Mouse (Mus musculus) right cerebral cortex, postnatal 4 days (tissue): Measurements from ENCODE around the gene Rfc4.
A peak's percentile ranks its signal among the peaks of the same experiment; 100 is the strongest.

ENCODE experiments used
- DNase-seq: peaks from one replicate; pipeline ENCODE4 v3.0.0-alpha.2; 2022

Rfc4 gene

DNA sequence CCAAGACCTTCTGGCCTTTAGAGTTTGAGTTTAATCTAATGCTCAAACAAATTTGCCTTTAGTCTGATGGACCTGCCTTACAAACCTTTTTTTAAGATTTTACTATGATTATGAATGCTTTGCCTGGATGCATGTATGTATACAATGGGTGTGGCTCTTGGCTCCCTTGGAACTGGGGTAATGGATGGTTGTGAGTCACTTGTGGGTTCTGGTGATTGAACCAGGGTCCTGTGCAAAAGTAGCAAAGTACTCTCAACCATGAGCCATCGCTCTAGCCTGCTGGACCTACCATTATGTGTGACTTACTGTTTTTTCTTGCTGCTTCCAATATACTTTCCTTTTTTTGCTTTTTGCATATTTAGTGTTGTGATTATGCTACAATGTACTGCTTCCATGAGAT is 4.8 kb upstream of the Rfc4 start:
- DNase-seq, result no peak

DNA sequence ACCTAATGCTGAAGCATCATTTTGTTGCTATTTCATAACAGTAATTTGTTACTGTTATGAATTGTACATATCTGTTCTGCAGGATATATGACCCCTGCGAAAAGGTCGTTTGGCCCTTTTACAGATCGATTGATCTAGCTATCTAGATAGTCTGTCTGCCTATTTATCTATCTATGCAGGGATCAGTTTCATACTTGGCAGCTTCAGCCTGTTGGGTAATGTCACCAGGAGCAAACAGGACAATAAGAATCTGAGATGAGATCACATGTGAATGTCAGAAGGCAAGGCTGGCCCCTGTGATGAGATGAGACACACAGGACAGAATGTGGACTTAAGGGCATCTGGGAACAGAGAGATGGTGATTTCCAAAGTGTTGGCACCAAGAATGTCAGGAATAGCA is 2.8 kb upstream of the Rfc4 start:
- no peak for DNase-seq

DNA sequence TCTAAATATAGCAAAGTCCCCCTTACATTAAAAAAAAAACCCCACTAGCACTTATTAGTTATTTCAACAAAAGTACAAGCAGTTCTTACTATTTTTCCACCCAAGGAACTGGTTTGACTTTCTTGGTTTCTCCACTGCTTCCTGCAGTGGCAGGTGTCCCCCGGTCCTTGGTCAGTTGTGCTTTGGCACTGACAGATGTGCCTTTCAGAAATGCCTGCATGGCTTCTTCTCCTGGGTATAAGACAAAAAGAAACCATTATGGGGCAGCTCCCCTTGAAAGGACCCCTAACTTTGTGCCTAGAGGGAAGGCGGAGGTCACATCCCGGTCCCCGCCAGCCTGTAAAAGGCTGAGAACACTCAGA is 245 bp downstream of the Rfc4 start:
- no peak for DNase-seq

DNA sequence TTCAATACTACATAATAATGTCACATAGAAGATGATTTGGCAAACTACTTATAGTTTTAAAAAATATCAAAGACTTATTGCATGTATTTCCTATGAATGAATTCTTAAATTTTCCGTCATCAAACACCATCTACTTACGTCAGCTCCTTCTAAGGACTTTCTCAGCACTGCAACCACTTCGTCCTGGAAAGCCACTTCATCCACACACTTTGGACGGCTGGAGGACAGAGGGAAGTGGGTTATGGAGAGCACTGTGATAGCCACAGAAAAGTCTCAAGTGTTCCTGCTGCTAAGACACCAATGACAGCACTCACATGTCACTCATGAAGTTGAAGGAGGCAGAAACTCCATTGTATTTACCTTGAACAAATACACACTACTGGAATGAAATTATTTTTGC is 3.1 kb downstream of the Rfc4 start:
- DNase-seq, result no peak

DNA sequence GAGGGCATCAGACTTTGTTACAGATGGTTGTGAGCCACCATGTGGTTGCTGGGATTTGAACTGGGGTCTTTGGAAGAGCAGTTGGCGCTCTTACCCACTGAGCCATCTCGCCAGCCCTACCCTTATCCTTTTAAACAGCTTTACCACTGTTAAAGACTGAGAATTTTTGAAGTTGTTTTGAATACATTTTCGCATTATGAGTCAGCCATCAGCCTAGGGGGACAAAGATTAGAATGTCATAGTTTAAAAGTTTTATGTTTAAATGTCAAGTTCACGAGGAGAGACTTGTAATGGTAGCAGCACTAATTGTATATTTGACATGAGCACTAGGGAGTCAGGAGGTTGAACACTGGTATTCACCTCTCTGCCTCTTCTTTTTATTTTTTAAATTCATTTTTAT is 4.4 kb downstream of the Rfc4 start:
- DNase-seq, result no peak

DNA sequence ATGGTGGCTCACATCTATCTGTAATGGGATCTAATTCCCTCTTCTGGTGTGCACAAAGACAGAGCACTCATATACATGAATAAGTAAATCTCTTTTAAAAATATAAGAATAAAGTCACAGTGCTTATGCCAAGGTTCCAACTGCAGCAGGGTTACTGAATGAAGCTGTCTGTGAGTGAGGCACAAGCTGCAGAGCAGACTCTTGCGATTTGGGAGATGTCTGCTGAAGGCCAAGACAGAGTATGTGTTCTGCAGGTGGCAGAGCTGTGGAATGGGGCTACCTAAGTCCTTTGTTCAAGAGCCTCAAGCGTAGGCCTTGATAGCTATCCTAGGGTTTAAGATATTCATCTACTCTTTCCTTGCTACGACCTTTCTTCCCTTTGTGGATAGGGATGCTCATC is 5.1 kb downstream of the Rfc4 start:
- DNase-seq, result no peak

DNA sequence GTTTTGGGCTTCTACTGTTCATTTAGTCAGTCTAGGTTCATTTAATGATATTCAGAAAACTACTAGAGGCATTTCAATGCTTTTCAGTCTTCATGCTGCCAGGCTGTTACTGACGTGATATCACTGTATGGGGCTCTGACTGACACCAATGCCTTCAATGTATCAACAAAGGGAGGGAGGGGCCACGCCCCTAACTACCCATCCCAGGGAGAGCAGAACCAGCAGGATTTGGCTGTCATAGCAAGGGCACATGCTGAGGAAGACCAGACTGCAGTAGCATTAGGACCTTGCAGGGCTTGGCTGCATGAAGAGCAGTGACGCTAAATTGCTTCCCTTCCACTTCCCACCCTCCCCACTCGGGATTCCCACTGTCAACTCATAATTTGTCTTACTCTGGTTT is 10.4 kb downstream of the Rfc4 start:
- DNase-seq, result no peak

DNA sequence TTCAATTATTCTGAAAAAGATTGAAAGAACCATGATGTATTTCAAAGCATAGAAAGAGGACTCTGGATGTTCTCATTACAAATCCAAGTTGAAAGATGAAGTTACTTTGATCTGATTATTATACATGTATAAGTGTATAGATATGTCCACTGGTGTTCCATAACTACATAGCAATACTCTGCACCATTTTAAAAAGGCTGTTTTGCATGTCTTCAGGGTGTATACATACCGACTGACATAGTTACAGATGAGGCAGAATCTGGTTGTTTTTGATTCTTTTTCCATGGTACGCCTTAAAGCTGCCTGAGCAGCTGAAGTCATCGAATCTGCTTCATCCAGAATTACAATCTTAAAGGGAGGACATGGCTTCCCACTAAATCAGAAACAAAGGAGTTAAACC is 12.1 kb downstream of the Rfc4 start:
- no peak for DNase-seq

DNA sequence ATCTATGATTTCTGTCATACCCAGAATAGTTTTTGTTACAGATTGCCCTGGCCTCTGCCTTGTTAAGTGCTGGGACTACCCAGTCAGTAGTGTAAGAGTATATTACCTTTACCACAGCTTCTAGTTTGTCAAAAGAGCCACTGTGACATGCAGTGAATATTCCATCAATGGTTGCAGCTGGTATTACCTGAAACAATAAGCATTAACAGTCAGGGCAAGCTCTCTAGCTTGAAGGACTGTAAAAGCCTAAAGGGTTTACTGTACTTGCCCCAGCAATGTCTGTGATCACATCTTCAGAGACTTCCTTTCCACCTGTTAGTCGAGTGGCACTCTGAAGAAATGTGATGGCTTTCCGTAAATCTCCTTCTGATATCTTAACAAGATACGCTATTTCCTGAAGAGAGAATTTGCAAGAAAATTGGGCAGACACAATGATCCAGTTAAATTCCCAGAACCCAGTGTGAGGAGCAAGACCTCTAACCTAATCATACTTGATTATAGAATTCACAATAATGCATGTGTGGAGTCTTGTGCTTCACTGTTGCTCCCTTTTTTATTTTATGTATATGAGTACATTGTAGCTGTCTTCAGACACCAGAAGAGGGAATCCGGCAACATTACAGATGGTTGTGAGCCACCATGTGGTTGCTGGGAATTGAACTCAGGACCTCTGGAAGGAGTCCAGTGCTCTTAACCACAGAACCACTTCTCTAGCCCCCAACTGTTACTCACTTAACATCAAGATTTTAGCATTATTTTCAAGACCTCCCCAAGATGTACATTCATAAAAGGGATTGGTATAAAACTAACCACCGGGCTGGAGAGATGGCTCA is 13.0 kb downstream of the Rfc4 start:
- no peak for DNase-seq

DNA sequence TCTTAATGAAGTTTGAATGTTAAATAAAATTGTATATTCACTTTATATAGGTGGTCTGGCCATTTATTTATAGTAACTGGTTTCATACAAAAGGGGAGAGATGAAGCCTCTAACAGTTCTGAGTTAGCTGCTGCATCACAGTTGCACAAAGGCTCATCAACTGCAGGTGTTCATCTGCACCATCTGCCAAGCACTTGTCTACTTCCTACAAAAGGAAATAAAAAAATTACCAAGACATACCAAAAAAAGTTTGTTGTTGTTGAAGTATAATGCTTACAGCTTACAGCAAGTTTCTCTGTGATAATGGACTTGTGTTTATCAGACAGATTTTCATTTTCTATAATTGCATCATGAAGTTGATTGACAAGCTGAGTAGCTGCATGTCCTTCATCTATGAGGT is 13.6 kb downstream of the Rfc4 start:
- no peak for DNase-seq

DNA sequence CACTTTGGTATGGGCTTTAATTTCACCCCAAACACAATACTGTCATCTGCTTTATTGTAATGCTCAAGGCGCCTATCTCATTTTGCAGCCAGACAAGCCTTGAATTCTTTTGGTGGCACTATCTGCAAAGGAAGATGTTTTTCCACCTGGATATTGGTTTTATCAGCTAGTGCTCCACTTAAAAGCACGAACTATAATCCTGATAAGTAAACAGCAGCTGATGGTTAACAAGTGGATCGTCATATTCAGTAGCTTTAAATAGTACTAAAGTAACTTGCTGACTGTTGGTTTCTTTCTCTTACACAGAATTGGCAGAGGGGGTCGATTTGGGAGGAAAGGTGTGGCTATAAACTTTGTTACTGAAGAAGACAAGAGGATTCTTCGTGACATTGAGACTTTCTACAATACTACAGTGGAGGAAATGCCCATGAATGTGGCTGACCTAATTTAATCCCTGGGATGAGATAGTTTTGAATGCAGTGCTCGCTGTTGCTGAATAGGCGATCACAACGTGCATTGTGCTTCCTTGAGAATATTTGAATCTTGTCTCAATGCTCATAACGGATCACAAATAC is 14.6 kb downstream of the Rfc4 start:
- no peak for DNase-seq

DNA sequence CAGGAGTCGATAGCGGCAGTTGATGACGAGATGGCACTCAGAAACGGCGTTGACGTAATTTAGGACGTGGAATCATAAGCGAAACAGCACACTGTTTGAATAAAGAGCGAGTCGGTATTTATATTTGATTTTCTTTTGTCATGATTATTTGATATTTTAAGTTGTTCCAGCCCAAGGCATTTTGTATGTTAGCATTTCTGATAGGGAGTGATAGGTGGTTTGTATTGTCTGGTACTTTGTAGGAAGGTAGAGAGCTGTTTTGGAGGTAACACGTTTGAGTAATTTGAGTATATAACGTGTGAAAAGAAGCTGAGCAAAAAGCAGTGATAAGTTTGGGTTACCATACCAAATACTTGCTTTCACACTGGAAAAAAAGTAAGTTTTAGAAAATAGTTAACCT is 15.2 kb downstream of the Rfc4 start:
- no peak for DNase-seq

DNA sequence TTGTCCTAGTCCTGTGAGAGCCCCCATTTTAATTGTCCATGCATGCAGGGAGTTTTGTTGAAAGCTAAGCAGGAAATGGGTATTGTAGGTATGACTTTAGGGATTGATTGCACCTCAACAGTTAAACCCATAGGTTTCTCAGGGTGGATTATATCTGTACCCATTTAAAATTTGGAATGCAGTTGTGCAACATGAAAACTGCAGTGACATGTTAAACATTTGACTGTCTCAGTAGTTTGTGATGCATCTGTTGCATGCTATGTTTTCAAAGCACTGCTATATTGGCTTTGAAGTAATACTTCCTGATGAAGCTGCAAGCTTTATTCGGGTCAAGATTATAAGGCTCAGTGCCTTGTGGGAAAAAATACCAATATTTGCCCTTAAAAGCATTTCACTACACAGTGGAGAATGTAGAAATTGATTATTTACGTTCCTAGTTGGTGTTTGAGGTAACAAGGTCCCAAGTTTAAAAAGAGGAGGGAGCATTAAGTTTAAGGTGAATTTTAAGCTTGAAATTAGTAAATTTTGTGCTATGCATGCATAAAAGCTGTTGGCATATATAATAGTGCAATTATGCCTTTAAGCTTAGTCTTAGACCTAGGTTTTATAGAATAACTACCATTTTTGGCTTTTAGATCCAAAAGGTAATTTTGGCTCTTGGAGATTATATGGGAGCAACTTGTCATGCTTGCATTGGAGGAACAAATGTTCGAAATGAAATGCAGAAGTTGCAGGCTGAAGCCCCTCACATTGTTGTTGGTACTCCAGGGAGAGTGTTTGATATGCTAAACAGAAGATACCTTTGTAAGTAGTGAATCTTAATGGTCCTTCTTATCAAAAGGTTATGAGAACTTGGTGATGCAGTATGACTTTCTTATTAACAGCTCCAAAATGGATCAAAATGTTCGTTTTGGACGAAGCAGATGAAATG is 17.9 kb downstream of the Rfc4 start:
- DNase-seq, result no peak

DNA sequence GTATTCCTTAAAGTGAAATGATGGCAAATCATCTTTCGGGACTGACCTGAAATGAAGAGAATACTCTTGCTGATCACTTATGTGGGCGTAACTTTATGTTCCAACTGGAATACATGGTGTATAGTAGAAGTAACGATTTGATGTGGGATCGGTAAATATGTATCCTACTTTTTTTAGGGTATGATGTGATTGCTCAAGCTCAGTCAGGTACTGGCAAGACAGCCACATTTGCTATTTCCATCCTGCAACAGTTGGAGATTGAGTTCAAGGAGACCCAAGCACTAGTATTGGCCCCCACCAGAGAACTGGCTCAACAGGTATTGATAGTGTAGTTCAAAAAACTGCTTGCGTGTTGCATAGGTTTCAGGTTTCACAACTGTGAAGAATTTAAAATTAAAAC is 18.6 kb downstream of the Rfc4 start:
- no peak for DNase-seq

DNA sequence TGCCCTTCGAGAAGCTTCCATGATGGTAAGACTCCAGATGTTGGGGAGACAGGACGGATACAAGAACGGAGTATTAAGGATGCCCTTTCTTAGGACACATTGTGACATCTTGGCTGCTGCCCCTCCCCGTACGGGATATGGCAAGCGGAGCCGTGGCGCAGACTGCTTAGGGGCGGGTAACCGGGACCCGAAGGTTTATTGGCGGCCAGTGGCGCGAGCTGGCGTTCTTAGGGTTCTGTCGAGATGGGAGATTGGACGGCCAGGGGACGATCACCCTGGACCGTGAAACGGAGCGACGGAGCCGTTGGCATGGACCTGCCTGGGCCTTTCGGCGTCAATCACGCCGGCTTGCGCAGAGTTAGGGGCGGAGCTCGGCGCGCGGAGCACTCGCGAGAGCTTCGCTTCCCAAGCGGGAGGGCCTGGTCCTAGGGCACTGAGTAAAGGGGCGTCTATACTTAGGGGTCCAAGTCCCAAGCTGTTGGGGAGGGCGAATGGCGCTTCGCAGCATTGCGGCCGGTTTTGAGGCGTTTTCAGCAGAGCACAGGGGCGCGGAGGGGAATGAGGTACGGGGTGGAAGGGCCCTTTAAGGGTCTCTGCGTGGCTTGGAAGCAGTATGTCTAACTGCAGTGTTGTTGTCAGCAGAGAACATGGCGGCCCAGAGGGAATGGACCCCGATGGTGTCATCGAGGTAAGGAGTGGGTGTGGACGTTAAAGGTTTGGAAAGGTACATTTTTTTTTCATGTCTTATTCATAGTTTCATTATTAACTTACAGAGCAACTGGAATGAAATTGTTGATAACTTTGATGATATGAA is 19.4 kb downstream of the Rfc4 start:
- peak; percentile 81 for DNase-seq

DNA sequence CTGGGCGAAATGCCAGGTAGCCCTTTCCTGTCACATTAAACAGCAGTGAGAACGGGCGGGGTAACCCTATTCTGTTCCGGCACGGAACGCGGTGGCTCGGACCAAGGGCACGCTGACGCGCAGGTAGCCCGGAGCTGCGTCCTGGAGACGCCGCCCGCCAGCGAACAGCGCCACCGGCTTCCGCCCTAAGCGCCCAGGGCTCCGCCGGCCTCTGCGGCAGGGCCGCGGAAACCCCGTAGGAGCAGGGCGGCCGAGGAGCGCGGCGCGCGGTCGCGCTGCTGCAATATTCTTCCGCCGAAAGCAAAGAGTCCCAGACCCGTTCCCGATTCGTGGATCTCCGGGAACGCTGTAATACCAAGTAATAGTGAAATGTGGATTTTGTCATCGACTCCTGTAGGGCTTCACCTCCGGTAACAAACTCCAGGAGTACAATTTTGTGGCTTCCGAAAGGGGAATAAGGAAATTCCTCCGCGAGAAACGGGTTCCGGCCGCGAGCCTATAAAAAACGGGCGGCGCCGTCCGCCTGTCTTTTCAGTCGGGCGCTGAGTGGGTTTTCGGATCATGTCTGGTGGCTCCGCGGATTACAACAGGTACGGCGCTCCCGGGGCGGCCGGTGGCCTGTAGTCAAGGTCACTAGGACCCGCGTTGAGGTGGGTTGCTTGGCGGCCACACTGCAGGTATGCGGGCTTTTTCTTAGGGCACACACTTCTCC is 20.1 kb downstream of the Rfc4 start, which contains the start of gene Eif4a2:
Gene Eif4a2 (plus strand): TSS at position 214 of the 712 bp plus-strand sequence.
- peak; percentile 91 for DNase-seq

DNA sequence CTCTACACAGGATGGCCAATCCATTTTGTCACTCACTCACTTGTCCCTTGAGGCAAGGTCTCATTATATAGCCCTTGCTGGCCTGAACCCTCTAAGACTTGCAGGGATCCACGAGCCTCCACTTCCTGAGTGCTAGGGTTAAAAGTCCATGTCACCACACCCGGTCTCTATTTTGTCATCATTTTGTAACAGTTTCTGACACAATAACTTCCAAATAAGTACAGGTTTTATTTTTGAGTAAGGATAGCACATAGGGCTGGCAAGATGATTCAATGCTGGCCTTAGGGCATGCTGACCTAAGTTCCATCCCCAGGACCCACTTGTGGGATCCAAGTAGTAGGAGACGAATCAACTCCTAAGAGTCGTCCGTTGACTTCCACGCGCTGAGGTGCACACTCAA is 21.4 kb downstream of the Rfc4 start:
- DNase-seq, result no peak

DNA sequence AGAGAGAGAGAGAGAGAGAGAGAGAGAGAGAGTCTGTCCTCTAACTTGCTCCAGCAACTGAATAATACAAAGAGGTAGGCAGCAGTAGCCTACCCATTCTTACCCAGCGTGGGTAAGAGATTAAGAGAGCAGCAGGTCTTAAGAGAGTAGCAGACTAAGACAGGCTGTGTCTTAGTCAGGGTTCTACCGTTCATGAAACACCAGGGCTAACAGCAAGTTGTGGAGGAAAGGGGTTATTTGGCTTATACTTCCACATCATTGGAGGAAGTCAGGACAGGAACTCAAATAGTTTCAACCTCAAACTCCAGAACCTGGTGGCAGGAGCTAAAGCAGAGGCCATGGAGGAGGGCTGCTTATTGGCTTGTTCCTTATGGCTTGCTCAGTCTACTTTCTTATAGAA is 23.7 kb downstream of the Rfc4 start:
- no peak for DNase-seq

DNA sequence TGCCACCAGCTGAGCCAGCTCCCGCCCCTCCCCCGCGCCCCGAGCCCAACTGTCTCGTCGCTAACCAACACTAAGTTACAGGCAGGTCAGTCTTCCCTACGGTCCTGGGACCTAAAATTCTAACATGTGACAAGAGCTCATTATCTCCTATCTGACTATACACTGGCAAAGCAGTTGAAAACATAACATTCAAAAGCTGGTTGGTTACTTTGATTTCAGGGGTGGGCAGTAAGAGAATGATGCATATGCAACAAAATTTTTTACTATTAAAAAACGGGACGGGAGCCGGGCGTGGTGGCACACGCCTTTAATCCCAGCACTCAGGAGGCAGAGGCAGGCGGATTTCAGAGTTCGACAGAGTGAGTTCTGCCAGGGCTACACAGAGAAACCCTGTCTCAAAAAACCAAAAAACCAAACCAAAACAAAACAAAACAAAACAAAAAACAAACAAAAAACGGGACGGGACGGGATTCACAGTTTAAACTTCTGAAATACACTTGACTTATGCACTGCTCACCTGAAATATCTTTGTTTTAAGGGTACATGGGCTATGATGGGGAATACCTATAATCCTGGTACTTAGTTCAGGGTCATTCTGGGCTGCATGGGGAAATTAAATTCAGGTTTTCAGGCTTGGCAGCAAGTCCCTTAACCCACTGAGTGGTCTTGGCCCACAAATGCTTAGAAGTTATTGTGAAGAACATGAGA is 24.3 kb downstream of the Rfc4 start:
- DNase-seq, result no peak

DNA sequence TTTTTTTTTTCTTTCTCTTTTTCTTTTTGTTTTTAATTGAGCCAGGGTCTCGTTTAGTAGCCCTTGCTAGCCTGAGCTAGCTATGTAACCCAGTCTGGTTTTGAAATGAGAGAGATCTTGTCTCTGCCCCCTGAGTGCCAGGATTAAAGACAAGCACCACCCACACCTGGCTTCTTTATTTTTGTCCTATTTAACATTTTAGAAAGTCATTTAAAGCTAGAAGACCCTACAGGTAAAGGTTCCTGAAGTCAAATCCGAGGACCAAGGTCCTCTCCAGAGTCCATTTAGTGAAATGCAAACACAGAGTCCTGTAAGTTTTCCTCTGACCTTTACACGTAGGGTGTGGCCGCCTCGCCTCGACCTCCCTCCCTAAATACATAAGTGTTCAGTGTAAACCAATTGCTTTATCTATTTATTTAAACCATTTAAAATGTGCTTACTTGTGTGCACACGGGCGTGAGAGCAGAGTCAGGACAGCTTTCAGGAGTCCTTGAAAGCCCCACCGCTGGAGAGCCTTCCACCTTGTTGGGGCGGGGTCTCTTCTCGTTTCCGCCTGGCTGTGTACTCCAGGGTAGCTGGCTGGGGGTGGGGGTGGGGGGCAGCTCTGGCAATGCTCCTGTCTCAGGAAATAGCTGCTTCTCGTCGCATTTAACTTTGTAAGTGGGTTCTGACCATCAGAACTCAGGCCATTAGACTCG is 25.0 kb downstream of the Rfc4 start:
- no peak for DNase-seq

DNA sequence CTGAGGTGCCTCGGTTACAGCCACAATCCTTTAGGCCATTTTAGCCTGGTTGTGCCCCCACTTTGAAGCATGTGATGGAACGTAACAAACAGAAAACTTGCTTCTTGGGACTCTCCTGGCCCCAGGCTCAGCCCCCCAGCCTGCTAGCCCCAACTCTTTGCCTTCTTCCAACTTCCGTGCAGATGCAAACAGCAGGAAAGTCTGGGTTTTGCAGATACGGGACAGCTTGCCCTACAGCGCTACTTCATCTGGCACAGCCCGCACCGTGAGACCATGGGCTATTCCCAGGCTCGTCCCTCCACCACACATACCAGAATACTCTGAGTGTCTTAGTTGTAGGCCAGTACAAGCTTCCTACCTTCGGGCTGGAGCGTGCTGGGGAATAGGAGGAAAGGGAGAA is 26.9 kb downstream of the Rfc4 start:
- DNase-seq, result no peak
